Mouse (Mus musculus) frontal cortex, postnatal 25 days (tissue): ENCODE data around the gene Cdkn2c.
A peak's percentile ranks its signal among the peaks of the same experiment; 100 is the strongest.
"Not testable (repeated sequence)": the region's sequence is repeated elsewhere in the genome, so short reads cannot be mapped to it uniquely, and the experiment has no call there.

Experiments used
- DNase-seq, 2 experiments: peaks; one replicate each; pipeline ENCODE4 v3.0.0; 2022; ENCODE audit warnings: low spot score in 2 of 2

Cdkn2c gene

GRCm38 (mm10) chr4:109666461-109667269 is at the start of gene Cdkn2c:
Gene Cdkn2c (minus strand): TSS chr4:109667189.
- DNase-seq, result peak; percentile 38 to 52

- no peak for DNase-seq
Observed at GRCm38 (mm10) chr4:109705349-109705748, 38.4 kb upstream of the Cdkn2c start.

DNA sequence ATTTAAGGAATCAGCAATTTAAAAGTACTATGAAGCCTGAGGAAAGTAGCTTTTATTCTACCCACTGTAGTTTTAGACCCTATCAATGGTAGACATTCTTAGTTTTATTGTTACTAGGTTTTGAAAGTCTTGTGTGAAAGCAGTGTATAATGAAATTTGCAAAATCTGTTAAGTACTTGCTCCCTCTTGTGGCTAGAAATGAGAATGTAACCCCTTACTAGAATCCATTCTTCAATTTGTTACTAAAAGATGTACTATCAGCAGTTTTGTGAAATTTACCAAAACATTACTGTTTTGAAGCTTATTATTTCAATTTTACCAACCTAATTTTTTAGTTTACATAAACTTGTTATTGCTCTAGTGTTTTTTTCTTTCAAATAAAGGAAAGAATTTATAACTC is 36.6 kb upstream of the Cdkn2c start:
- DNase-seq, result no peak

- DNase-seq, result not testable (repeated sequence)
Observed at GRCm38 (mm10) chr4:109700727-109701126, 33.7 kb upstream of the Cdkn2c start.

DNA sequence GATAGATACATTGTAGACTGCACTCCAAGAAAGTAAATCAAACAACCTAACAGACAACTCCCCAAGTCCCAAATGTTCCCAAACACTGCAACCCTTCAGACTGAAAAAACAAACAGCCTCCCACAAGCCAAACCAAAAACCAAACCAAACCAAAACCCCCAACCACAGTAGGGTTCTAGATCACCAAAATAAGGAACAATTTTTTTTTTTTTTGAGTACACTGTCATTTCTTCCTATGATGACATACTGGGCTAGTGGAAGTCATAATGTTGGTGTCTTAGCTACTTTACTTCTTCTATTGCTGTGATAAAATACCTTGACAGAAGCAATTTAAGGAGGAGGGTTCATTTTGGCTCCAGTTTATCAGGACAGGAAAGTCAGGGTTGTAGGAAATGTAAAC is 25.7 kb upstream of the Cdkn2c start:
- DNase-seq, result no peak

DNA sequence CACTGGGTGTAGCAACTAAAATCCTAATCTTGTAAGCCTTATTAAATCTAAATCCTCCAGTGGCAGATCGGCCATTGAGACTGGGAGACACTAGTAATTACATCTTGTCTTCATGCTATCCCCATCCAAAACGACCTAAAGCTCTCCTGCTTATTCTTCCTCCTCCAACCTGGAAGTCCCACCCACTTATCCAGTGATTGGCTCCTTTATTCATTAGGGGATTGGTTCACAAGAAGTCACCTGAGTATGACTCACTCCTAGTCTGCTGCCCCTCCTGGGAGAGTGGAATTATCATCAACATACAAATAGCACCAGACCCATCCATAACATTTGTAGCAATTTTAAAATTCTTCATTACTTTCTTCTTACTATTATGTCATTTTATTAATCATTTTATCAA is 16.6 kb upstream of the Cdkn2c start:
- no peak for DNase-seq

DNA sequence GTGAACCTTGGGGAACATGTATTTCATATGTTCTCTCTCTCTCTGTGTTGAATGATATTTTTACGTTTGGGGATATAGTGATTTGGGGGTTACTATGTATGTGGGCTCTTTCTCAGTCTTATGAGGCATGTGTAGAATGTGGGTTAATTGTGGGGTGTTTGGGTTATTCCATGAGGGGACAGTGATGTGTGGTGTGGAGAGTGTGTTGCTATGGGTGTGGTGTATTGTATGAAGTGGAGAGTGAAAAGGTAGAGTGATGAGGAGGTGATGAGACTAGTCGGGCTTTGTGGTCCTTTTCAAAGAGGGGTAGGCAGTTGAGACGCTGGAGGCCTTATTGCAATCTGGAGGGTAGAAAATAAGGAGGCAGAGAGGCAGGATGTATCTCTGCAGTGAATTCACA is 10.2 kb upstream of the Cdkn2c start:
- DNase-seq, result no peak

GRCm38 (mm10) chr4:109676218-109677215 is 9.5 kb upstream of the Cdkn2c start, which contains the start of gene Faf1:
Gene Faf1 (plus strand): TSS chr4:109676588.
- DNase-seq, result peak; percentile 95

DNA sequence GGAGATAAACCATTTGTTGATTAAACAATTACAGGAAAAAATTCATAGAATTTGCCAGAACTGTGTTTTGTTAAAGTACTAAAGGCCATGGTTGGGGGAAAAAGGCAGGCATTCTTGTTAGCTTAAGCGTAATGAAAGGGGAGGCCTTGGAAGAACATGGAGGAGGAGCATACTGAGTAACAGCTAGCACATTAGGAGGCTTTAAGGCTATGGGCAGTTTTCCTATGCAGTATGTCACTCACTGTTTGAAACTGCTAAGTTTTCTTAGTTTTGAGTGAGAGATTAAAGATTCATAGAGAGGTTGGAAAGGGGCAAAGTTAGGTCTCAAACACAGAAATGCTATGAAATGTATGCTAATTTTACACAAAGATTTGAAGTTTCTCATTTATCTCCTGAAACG is 7.1 kb upstream of the Cdkn2c start:
- DNase-seq, result no peak

DNA sequence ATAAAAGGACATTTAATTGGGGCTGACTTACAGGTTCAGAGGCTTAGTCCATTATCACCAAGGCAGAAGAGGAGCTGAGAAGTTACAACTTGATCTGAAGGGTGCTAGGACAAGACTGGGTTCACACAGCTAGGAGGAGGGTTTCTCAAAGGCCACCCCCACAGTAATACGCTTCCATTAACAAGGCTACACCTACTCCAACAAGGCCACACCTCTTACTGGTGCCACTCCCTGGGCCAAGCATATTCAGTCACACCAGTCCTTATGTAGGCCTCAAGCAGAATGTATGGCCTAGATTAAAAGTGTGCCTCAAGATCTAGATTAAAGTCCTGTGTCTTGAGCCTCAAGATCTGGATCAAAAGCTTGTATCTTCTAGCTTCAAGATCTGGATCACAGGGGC is 5.0 kb upstream of the Cdkn2c start:
- DNase-seq, result no peak

- no peak for DNase-seq
Observed at GRCm38 (mm10) chr4:109670213-109670612, 3.2 kb upstream of the Cdkn2c start.

- DNase-seq, result no peak
Observed at GRCm38 (mm10) chr4:109667518-109667917, 529 bp upstream of the Cdkn2c start.

DNA sequence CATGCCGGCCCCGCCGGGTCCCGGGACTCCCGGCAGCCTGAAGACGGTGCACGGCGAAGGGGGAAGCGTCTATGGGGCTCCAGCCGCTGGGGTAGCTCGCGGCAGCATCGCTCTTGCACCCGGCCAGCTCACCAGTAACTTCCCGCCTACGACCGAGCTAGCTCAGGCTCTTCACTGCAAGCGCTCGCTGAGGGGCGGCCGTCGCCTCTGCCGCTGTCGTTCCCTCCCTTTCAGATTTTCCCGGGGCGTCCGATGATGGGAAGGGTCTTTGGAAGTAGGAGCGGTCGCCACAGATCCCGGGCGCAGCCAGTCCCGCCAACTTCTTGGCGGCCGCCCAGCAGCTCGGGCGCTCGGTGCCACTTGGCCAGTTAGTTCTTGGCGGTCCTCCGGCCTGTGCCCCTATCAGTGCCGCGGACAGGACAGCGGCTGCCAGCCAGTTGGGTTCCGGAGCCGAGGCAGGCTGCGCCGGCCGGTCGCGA is 968 bp downstream of the Cdkn2c start:
- DNase-seq, result peak; percentile 10 to 22

- DNase-seq, result peak; percentile 4 to 10
Observed at GRCm38 (mm10) chr4:109665101-109665981, 1.6 kb downstream of the Cdkn2c start.

DNA sequence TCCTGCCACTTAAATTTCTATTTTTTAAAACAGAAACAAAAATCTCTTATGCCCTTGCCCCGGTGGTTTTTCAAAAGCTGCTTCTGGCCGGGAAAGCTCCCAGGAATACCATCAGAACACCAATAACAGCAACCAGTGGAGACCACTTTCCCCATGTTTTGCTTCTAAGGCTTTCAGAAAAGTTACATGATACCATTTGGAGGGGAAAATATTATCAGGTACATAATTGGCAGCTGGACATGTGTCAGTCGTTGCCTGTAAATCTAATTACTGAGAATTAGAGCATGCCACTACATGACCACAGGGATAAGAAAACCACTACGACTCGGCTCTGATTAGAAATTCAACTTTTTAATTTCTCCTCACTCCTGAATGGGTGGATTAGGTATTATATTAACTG is 2.9 kb downstream of the Cdkn2c start:
- DNase-seq, result no peak

DNA sequence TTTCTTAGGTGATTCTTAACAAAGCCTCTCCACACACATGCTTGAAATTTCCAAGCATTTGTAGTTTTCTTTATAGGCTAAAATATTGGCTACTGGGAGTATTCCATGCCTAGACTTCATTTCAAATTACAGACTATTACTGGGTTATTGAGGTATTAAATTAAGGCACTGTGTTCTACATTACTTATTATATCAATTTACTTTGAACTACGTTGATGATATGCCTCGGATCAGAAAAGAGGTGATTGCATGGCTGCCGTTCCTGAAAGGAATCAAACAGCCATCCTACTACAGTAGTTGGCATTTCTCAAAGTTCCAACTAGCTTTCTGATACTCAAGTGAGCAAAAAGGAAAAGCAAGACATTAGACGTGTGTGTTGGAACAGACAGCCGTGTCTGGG is 4.7 kb downstream of the Cdkn2c start:
- DNase-seq, result no peak

- DNase-seq, result no peak
Observed at GRCm38 (mm10) chr4:109661183-109661582, 5.8 kb downstream of the Cdkn2c start.

DNA sequence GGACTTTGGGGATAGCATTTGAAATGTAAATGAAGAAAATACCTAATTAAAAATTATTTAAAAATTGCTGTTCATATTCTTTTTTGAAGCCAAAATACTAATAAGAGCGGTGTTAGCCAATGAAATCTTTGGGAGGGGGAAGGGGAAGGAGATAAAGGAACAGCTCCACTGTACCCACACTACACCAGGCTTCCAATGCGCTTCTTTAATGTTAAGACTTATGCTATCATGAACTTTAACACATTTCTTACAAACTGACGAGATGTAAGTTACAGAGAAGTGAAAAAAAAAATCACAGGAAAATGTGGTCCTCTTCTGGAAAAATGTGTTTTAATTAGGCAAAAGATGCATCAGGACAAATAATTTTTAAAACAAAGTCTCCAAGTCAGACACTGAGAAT is 6.4 kb downstream of the Cdkn2c start:
- no peak for DNase-seq

DNA sequence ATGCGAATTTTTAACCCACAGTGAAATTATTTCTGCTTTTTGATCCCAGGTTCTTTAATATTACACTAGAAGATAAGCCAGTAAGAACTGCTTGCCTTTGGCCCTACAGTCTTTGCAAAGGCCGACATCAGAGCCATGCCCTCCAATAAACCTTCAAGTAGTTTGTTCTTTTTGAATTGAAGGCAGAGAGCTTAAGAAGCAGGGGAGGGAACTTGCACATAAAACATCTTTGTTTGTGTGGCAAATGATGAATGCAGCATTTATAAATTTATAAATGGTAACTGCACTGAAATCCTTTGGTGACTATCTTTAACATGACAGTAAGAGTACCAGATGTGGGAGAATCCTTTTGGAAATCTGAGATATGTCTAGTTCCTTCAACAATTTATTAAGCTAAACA is 7.4 kb downstream of the Cdkn2c start:
- DNase-seq, result no peak

DNA sequence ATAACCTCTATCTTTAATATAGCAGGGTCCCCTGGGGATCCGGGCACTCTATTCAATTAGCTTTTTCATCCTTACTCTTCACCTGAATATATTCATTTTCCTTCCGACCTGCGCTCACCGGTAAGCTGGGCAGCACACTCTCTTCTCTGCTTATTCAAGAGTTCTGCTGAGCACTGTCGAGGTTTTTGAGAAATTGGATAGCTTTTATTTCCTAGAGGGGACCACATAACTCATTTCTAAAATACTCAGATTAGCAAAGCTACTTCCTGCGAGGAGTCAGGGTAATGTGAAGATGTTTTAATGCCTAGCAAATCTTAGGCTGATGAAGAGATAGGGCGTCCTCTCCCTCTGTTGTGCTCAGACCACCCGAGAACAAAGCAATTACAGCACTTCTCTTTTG is 8.2 kb downstream of the Cdkn2c start:
- no peak for DNase-seq

DNA sequence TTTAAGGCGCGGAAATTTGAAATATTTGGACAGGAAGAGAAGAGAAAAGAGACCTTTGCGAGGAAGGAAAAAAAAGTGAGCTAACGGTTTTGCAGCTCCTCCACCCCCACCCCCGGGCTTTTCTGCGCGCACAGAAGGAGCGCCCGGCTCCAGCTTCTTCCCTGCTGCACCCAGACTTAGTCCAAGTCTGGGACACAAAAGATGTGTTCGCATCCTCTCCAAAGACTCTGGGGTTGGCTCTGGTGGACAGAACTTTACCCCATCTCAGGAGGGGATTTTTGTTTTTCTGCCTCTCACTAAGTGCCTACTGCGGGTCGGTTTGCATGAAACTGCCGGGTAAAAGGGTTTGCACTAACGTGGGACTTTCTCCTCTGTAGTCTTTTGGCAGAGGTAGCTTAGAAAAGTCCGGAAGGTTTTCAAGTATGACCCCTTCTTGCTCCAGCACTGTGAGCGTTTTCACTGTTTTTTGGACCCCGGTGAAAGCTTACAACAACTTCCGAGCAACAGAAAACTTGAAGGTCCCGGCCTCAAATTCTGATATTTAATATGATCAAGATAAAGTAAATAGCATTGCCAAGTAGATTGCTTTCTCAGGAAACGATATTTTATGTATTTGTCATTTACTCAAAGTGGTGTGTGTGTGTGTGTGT is 9.0 kb downstream of the Cdkn2c start:
- no peak for DNase-seq
